Mouse (Mus musculus): ENCODE results near the gene Ykt6. TPM values are rescaled to one million over a fixed set of nuclear protein-coding genes. Genes with fewer than 3 reads are reported as not detected.
"Not testable (repeated sequence)": the region's sequence is repeated elsewhere in the genome, so short reads cannot be mapped to it uniquely, and the experiment has no call there.

Gene Ykt6
- total and polyA plus RNA-seq, 3 experiments = 11.6 to 51.5 (median 22.5) TPM

- Histone ChIP-seq H3K4me1 (ENCODE audit: insufficient read depth, low read depth, low read length) (peaks cover 4% of the 10 kb centered on the region), H3K27me3 (ENCODE audit: insufficient read depth, low read length) (peaks cover 7% of the 10 kb centered on the region), H3K36me3 (replicated peaks) (no peaks in the 10 kb centered on the region), H3K9me3 (replicated peaks) (no peaks in the 10 kb centered on the region), H3K4me3 (ENCODE audit: low read depth, low read length) (no peak overlapping the region)
- DNase-seq (ENCODE audit: low spot score) = no peak
- TF ChIP-seq CTCF (IDR thresholded peaks at IDR 0.05; ENCODE audit: low read depth, low read length) (no peak), POLR2AphosphoS5 (IDR thresholded peaks at IDR 0.05; ENCODE audit: insufficient replicate concordance, low read depth, low read length) (no peak), GATA2 (IDR thresholded peaks at IDR 0.05; ENCODE audit: borderline replicate concordance, low read depth, low read length) (no peak), TAL1 (conservative IDR thresholded peaks at IDR 0.05; ENCODE audit: low read depth, low read length) (no peak), GATA1 (IDR thresholded peaks at IDR 0.05; ENCODE audit: borderline replicate concordance, low read length) (no peak)
- no peak for ATAC-seq (ENCODE audit: extremely low read depth, insufficient number of reproducible peaks, low FRiP score, poor library complexity, severe bottlenecking)
These were observed 35.1 kb upstream of the Ykt6 start for GRCm38 (mm10) chr11:5920323-5920960.

GRCm38 (mm10) chr11:5924699-5925098 lies 30.8 kb upstream of the Ykt6 start:
- Histone ChIP-seq H3K9me3 (replicated peaks) (no peaks in the 10 kb centered on the region), H3K4me1 (ENCODE audit: insufficient read depth, low read depth, low read length) (no peaks in the 10 kb centered on the region; the same call in 1 of the 2 replicates), H3K27me3 (ENCODE audit: insufficient read depth, low read length) (peaks cover 2% of the 10 kb centered on the region; the same call in 1 of the 2 replicates), H3K36me3 (replicated peaks) (no peaks in the 10 kb centered on the region), H3K4me3 (ENCODE audit: low read depth, low read length) (no peak overlapping the region)
- ATAC-seq (ENCODE audit: extremely low read depth, insufficient number of reproducible peaks, low FRiP score, poor library complexity, severe bottlenecking) (no peak), DNase-seq (ENCODE audit: low spot score) (no peak)
- TF ChIP-seq POLR2AphosphoS5 (IDR thresholded peaks at IDR 0.05; ENCODE audit: insufficient replicate concordance, low read depth, low read length) (no peak), CTCF (IDR thresholded peaks at IDR 0.05; ENCODE audit: low read depth, low read length) (no peak), TAL1 (conservative IDR thresholded peaks at IDR 0.05; ENCODE audit: low read depth, low read length) (no peak), GATA2 (IDR thresholded peaks at IDR 0.05; ENCODE audit: borderline replicate concordance, low read depth, low read length) (no peak), GATA1 (IDR thresholded peaks at IDR 0.05; ENCODE audit: borderline replicate concordance, low read length) (no peak)

GRCm38 (mm10) chr11:5926696-5927220 lies 28.7 kb upstream of the Ykt6 start:
- Histone ChIP-seq H3K4me3 (ENCODE audit: low read depth, low read length) (no peak overlapping the region), H3K9me3 (replicated peaks) (no peaks in the 10 kb centered on the region), H3K36me3 (replicated peaks) (no peaks in the 10 kb centered on the region), H3K4me1 (ENCODE audit: insufficient read depth, low read depth, low read length) (no peaks in the 10 kb centered on the region), H3K27me3 (ENCODE audit: insufficient read depth, low read length) (peaks cover 6% of the 10 kb centered on the region)
- no peak for TF ChIP-seq TAL1 (conservative IDR thresholded peaks at IDR 0.05; ENCODE audit: low read depth, low read length)
- no peak for TF ChIP-seq POLR2AphosphoS5 (IDR thresholded peaks at IDR 0.05; ENCODE audit: insufficient replicate concordance, low read depth, low read length)
- no peak for TF ChIP-seq GATA2 (IDR thresholded peaks at IDR 0.05; ENCODE audit: borderline replicate concordance, low read depth, low read length)
- no peak for TF ChIP-seq CTCF (IDR thresholded peaks at IDR 0.05; ENCODE audit: low read depth, low read length)
- no peak for TF ChIP-seq GATA1 (IDR thresholded peaks at IDR 0.05; ENCODE audit: borderline replicate concordance, low read length)
- no peak for DNase-seq (ENCODE audit: low spot score)
- no peak for ATAC-seq (ENCODE audit: extremely low read depth, insufficient number of reproducible peaks, low FRiP score, poor library complexity, severe bottlenecking)

GRCm38 (mm10) chr11:5930578-5930977 lies 24.9 kb upstream of the Ykt6 start:
- H3K9me3 ChIP-seq (replicated peaks) = no peaks in the 10 kb centered on the region
- H3K36me3 ChIP-seq (replicated peaks) = no peaks in the 10 kb centered on the region
- ATAC-seq (ENCODE audit: extremely low read depth, insufficient number of reproducible peaks, low FRiP score, poor library complexity, severe bottlenecking) (no peak), DNase-seq (ENCODE audit: low spot score) (no peak)
- H3K4me3 ChIP-seq (ENCODE audit: low read depth, low read length) = no peak overlapping the region
- no peak for TF ChIP-seq TAL1 (conservative IDR thresholded peaks at IDR 0.05; ENCODE audit: low read depth, low read length)
- TF ChIP-seq GATA1 (IDR thresholded peaks at IDR 0.05; ENCODE audit: borderline replicate concordance, low read length) = no peak
- TF ChIP-seq GATA2 (IDR thresholded peaks at IDR 0.05; ENCODE audit: borderline replicate concordance, low read depth, low read length) = no peak
- TF ChIP-seq POLR2AphosphoS5 (IDR thresholded peaks at IDR 0.05; ENCODE audit: insufficient replicate concordance, low read depth, low read length) = no peak
- TF ChIP-seq CTCF (IDR thresholded peaks at IDR 0.05; ENCODE audit: low read depth, low read length) = no peak
- H3K4me1 ChIP-seq (ENCODE audit: insufficient read depth, low read depth, low read length) = no peaks in the 10 kb centered on the region
- H3K27me3 ChIP-seq (ENCODE audit: insufficient read depth, low read length) = peaks cover 4% of the 10 kb centered on the region

GRCm38 (mm10) chr11:5931947-5932346 lies 23.5 kb upstream of the Ykt6 start:
- H3K4me3 ChIP-seq (ENCODE audit: low read depth, low read length); DNase-seq (ENCODE audit: low spot score); H3K9me3 ChIP-seq (replicated peaks); H3K36me3 ChIP-seq (replicated peaks); H3K27me3 ChIP-seq (ENCODE audit: insufficient read depth, low read length); H3K4me1 ChIP-seq (ENCODE audit: insufficient read depth, low read depth, low read length); ATAC-seq (ENCODE audit: extremely low read depth, insufficient number of reproducible peaks, low FRiP score, poor library complexity, severe bottlenecking): not testable (repeated sequence)

GRCm38 (mm10) chr11:5934531-5934930 lies 21.0 kb upstream of the Ykt6 start:
- H3K27me3 ChIP-seq (ENCODE audit: insufficient read depth, low read length); ATAC-seq (ENCODE audit: extremely low read depth, insufficient number of reproducible peaks, low FRiP score, poor library complexity, severe bottlenecking); H3K9me3 ChIP-seq (replicated peaks); H3K4me3 ChIP-seq (ENCODE audit: low read depth, low read length); DNase-seq (ENCODE audit: low spot score); H3K4me1 ChIP-seq (ENCODE audit: insufficient read depth, low read depth, low read length); H3K36me3 ChIP-seq (replicated peaks): not testable (repeated sequence)

GRCm38 (mm10) chr11:5942966-5943365 lies 12.5 kb upstream of the Ykt6 start:
- no peak for ATAC-seq (ENCODE audit: extremely low read depth, insufficient number of reproducible peaks, low FRiP score, poor library complexity, severe bottlenecking)
- Histone ChIP-seq H3K36me3 (replicated peaks) (no peaks in the 10 kb centered on the region), H3K4me1 (ENCODE audit: insufficient read depth, low read depth, low read length) (no peaks in the 10 kb centered on the region), H3K27me3 (ENCODE audit: insufficient read depth, low read length) (peaks cover 27% of the 10 kb centered on the region), H3K9me3 (replicated peaks) (no peaks in the 10 kb centered on the region), H3K4me3 (ENCODE audit: low read depth, low read length) (no peak overlapping the region)
- no peak for DNase-seq (ENCODE audit: low spot score)
- TF ChIP-seq CTCF (IDR thresholded peaks at IDR 0.05; ENCODE audit: low read depth, low read length) (no peak), POLR2AphosphoS5 (IDR thresholded peaks at IDR 0.05; ENCODE audit: insufficient replicate concordance, low read depth, low read length) (no peak), GATA1 (IDR thresholded peaks at IDR 0.05; ENCODE audit: borderline replicate concordance, low read length) (no peak), TAL1 (conservative IDR thresholded peaks at IDR 0.05; ENCODE audit: low read depth, low read length) (no peak), GATA2 (IDR thresholded peaks at IDR 0.05; ENCODE audit: borderline replicate concordance, low read depth, low read length) (no peak)

Data from G1E (cell line).